Mouse (Mus musculus) kidney, postnatal 14 days (tissue): ENCODE measurements around the gene Uggt1.
A peak's percentile ranks its signal among the peaks of the same experiment; 100 is the strongest.

Source experiments
- DNase-seq: peaks from one replicate; pipeline ENCODE4 v3.0.0; 2022; ENCODE audit warnings: mixed read lengths

Gene Uggt1

DNA sequence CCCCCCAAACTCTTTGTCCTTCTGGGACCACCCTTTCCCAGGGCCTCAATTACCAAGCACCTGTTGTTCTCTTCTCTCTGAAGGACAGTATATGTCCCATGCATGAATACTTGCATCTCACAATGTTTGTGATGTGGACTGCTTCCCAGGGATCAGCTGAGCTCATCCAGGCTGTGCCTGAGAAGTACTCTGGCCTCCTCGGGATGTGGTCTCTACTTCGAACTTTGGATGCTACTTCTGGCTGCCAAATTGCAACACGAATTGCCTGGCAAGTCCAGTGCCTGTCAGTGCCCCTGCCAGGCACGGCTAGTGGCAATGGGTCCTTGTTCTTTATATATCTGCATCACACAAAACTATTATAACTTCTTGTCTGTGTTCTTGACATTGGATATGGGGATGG is 134.5 kb downstream of the Uggt1 start:
- DNase-seq, result no peak

DNA sequence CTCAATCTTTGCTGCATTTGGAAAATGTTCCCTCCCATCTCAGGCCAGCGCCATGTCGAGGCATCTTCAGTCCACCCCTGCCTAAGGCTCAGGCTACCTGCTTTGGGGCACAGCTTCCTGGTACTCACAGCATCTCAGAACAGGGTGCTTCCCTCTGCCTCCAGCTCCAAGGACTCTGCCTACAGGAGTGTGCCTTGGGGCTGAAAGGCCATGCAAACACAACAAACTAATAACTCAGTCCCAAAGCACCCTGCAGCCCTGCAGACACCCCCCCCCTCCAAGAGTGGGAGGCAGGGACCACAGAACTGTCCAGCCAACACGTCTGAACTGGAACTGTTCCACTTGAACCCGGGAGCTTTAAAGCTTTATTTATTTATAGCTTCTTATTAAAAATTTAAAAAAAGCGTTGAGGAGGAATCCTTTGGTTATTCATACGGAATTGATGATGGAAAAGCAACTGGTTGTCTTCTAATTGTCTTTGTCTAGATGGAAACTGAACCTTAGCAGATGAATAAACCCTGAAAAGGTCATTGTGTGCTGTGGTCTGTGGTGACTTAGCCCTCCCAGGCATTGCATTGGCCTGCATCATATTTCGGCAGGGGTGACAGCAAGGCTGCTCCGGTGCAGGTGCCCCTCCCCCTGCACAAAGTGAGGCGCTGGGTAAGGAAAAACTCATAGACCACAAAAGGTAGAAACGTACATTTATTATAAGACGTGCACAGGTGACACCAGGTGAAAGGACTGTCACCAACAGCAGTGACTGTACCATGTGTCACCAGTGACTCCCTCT is 138.4 kb downstream of the Uggt1 start:
- DNase-seq, result no peak

DNA sequence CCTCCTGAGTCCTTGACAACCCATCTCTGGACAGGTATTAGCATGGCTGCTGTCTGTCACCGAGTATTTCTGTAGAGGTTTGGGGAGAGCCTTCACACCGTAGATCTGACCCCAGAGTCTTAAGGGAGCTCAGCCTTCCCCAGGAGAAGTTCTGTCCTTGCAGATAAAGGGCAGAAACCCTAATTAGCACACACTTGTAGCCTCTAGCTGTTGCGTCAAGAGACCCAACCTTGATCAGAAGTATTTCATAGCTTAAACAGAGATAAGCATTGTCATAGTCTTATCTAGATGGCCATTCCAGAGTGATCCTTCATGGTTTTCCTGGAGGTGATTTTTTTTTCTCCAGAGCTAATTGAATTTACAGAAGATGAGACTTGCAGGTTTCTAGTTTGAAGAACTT is 144.1 kb downstream of the Uggt1 start:
- DNase-seq, result no peak

DNA sequence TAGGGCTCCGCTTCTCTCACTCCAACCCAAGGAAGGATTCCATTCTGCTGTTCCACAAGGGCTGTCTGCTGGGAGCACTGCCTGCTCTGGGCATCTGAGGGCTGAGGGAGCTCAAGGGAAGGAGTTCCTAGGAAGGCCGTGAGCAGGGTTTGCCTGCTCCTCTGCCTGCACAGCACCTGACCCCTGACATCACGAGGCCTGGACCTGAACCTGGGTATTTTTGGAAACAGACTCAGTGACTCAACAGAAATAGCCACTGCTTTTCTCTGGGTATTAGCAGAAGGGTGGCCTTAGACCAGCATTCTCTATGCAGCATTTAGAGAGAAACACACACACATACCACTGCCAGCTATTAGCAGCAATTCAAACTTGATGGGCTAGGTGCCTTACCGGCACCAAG is 146.1 kb downstream of the Uggt1 start:
- no peak for DNase-seq

DNA sequence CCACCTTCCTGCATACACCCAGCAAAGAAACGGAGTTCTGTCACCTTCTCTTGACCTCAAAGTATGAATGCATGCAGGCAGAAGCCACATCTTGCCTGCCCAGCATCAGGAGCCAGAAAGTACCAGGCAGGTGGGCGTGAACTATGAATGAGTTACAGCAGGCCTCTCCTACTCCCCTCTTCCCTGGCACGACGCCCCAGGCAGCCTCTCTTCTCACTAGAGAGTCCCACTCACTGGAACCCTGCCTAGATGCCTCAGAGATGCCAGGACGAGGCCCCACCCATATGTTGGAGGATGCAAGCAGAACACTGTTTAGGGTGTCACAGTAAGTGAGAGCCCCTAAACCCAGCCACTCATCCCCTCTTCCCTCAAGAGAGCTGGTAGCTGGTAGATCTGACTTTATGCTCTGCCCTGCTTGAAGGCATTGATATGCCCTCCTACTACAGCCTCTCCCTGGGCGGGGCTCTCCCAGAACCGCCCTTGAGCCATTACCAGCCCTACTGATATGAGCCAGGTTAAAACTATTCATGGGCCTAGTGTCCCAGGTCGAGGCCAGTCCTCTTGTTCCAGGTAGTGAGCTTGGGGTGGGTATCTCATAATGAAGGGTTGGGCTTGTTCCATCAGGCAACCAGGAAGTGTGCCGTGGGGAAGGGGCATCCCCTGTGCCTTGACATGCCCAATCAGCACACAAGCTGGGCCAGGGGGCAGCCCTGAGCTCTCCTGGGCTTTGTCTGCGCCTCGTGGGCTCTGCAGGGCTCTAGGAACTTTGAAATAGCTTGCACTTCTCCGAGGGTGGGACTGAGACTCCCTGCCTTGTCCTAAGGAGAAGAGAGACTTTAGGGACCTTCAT is 148.9 kb downstream of the Uggt1 start:
- DNase-seq, result peak; percentile 54

DNA sequence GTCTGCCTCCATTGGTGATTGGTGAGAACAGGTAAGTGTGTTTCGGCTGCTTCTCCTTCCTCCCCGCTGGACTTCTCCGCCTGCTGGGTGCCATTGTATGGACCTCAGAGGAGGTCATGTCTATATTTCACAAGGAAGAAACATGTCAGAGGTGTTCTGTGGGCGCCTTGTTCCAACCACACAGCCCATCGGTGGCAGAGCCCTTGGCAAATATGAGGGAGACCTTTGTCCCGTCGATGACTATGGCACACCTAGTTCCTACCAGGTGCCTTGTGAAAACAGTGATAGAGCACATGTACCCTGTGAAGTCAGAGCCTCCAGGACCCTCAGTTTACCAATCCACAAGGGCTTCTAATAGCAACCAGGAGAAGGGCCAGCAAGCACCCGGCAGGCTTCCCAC is 150.8 kb downstream of the Uggt1 start:
- DNase-seq, result no peak

DNA sequence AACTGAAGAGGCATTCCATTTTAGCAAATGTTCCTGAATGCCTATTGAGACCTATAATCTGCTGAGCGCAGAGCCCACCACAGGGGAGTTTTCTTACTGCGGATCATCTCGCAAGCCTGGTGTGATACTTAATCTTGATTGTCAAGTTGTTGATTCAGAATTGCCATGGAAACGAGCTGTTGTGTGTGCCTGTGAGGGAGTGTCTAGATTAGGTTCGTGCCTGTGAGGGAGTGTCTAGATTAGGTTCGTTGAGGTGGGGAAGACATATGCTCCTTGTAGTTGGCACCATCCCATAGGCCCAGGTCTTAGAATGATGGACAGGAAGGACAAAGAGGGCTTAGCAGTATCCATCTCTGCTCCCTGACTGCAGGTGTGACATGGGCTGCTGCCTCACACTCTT is 153.3 kb downstream of the Uggt1 start:
- no peak for DNase-seq

DNA sequence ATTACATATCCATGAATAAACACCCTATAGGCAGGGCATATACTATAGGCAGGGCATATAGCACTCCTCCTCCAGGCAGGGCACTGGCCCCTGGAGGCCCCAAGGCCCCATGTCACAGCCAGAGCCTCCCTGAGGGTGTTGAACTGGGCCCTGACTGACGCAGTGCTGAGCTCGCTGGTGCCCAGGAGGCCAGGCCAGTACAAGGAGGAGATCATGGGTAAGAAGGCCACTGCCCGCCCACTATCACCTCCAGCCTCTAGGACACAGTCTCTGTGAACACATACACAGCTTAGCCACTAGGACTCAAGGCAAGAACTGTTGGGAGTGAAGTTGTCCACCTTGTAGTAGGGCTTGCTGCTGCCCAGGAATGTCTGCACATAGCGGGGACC is 153.8 kb downstream of the Uggt1 start:
- DNase-seq, result no peak
